Mouse (Mus musculus) megakaryocyte, embryonic 14.5 days (primary cell): Measurements from ENCODE around the gene Clptm1. TPM values are rescaled to one million over a fixed set of nuclear protein-coding genes. Genes with fewer than 3 reads are reported as not detected.
"Not testable (repeated sequence)": the region's sequence is repeated elsewhere in the genome, so short reads cannot be mapped to it uniquely, and the experiment has no call there.

Experiments used
- H3K27me3 ChIP-seq: replicated peaks from 2 replicates; pipeline ENCODE3; 2012; ENCODE audit warnings: inconsistent platforms
- H3K36me3 ChIP-seq: replicated peaks from 2 replicates; pipeline ENCODE3; 2012; ENCODE audit warnings: low read length, inconsistent platforms, mixed read lengths
- H3K4me1 ChIP-seq: 2 replicates; pipeline ENCODE4 v1.6.1; 2012; ENCODE audit warnings: inconsistent platforms
- H3K4me3 ChIP-seq: replicated peaks from 2 replicates; pipeline ENCODE3; 2012; ENCODE audit warnings: moderate library complexity, mild to moderate bottlenecking, inconsistent platforms
- H3K9me3 ChIP-seq: 2 replicates; pipeline ENCODE4 v1.6.1; 2012; ENCODE audit warnings: inconsistent platforms
- FLI1 ChIP-seq: IDR thresholded peaks from 2 replicates; pipeline ENCODE4 v1.6.1; 2012; ENCODE audit warnings: low read length, inconsistent platforms, mixed read lengths
- GATA1 ChIP-seq: IDR thresholded peaks from 3 replicates; pipeline ENCODE4 v1.6.1; 2012; ENCODE audit warnings: mixed read lengths, low read length, inconsistent platforms, borderline replicate concordance
- polyA plus RNA-seq: library from polyadenylated mRNA; stranded (reverse); fragments of >175 nt; gene quantifications from 2 replicates; pipeline ENCODE4 v1.2.3, GENCODE M21; 2012; ENCODE audit warnings: low replicate concordance; ENCODE audit not compliant: insufficient read depth

Clptm1 gene
- polyA plus RNA-seq, 1 experiment = 153 TPM

GRCm38 (mm10) chr7:19619004-19619801 is 45.6 kb downstream of the Clptm1 start:
- peaks cover 54% of the 10 kb centered on the region for H3K36me3 ChIP-seq
- H3K4me3 ChIP-seq = peak overlapping the region; percentile 38
- no peaks in the 10 kb centered on the region for H3K9me3 ChIP-seq
- H3K4me1 ChIP-seq = peaks cover 26% of the 10 kb centered on the region
- TF ChIP-seq GATA1 (no peak), FLI1 (no peak)
- H3K27me3 ChIP-seq = peaks cover 3% of the 10 kb centered on the region

- Histone ChIP-seq H3K9me3 (no peaks in the 10 kb centered on the region), H3K27me3 (peaks cover 1% of the 10 kb centered on the region), H3K4me3 (no peak overlapping the region), H3K4me1 (peaks cover 10% of the 10 kb centered on the region), H3K36me3 (peaks cover 78% of the 10 kb centered on the region)
- no peak for TF ChIP-seq FLI1
- no peak for TF ChIP-seq GATA1
Observed at GRCm38 (mm10) chr7:19615036-19615577, 49.7 kb downstream of the Clptm1 start.

GRCm38 (mm10) chr7:19610969-19611368 is 53.9 kb downstream of the Clptm1 start:
- no peaks in the 10 kb centered on the region for H3K27me3 ChIP-seq
- H3K36me3 ChIP-seq = peaks cover 73% of the 10 kb centered on the region
- no peak for TF ChIP-seq FLI1
- no peak for TF ChIP-seq GATA1

GRCm38 (mm10) chr7:19609641-19610332 is 55.0 kb downstream of the Clptm1 start:
- no peaks in the 10 kb centered on the region for H3K27me3 ChIP-seq
- H3K4me1 ChIP-seq = no peaks in the 10 kb centered on the region
- H3K9me3 ChIP-seq = no peaks in the 10 kb centered on the region
- TF ChIP-seq FLI1 = no peak
- TF ChIP-seq GATA1 = no peak
- peaks cover 61% of the 10 kb centered on the region for H3K36me3 ChIP-seq
- H3K4me3 ChIP-seq = no peak overlapping the region

More at GRCm38 (mm10) chr7:19610969-19611368, 53.9 kb downstream of the Clptm1 start:
- Histone ChIP-seq H3K4me3 (no peak overlapping the region), H3K4me1 (peaks cover 4% of the 10 kb centered on the region; the same call in 1 of the 2 replicates), H3K9me3 (no peaks in the 10 kb centered on the region)

DNA sequence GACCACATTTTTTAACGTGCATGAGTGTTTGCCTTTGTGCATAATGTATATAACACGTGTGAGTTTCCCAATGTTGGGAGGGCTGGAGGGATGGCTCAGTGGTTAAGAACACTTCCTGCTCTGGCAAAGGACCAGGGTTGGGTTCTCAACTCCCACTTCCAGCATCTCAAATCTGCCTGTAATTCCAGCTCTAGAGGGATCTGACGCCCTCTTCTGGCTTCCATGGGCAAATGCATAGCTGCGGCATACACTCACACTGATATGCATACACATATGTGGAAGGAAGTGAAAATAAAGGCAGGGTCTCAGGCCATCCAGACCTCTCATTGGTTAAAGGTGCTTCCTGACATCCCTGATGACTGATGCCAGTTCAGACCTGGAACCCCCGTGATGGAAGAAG is 57.5 kb downstream of the Clptm1 start:
- Histone ChIP-seq H3K4me3 (no peak overlapping the region), H3K36me3 (peaks cover 50% of the 10 kb centered on the region), H3K4me1 (peaks cover 17% of the 10 kb centered on the region), H3K9me3 (no peaks in the 10 kb centered on the region), H3K27me3 (no peaks in the 10 kb centered on the region)
- TF ChIP-seq GATA1 = no peak
- no peak for TF ChIP-seq FLI1

DNA sequence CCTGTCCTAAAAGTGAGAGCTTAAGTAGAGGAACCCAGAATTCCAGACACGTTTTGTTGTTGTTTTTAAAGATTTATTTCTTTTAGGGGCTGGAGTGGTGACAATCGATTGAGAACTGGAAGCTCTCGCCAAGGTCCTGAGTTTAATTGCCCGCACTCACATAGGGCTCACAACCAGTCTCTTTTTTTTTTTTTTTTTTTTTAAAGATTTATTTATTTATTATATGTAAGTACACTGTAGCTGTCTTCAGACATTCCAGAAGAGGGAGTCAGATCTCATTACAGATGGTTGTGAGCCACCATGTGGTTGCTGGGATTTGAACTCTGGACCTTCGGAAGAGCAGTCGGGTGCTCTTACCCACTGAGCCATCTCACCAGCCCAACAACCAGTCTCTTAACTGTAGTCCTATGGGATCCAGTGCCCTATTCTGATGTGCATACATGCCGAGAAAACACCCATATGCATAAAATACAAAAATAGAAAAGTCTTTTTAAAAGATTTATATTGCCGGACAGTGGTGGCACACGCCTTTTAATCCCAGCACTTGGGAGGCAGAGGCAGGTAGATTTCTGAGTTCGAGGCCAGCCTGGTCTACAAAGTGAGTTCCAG is 60.1 kb downstream of the Clptm1 start:
- peaks cover 43% of the 10 kb centered on the region for H3K4me1 ChIP-seq
- not testable (repeated sequence) for H3K27me3 ChIP-seq, H3K9me3 ChIP-seq
- H3K4me3 ChIP-seq = peak overlapping the region; percentile 97
- peaks cover 51% of the 10 kb centered on the region for H3K36me3 ChIP-seq

GRCm38 (mm10) chr7:19603849-19604605 is 60.8 kb downstream of the Clptm1 start, which contains the start of gene Clasrp:
Gene Clasrp, minus strand, starts transcription at chr7:19604486.
- peak; percentile 91 for TF ChIP-seq FLI1
- no peak for TF ChIP-seq GATA1
- Histone ChIP-seq H3K36me3 (peaks cover 54% of the 10 kb centered on the region), H3K27me3 (no peaks in the 10 kb centered on the region), H3K4me3 (peak within 1 kb of the TSS; percentile 97), H3K4me1 (peaks cover 49% of the 10 kb centered on the region), H3K9me3 (no peaks in the 10 kb centered on the region)

DNA sequence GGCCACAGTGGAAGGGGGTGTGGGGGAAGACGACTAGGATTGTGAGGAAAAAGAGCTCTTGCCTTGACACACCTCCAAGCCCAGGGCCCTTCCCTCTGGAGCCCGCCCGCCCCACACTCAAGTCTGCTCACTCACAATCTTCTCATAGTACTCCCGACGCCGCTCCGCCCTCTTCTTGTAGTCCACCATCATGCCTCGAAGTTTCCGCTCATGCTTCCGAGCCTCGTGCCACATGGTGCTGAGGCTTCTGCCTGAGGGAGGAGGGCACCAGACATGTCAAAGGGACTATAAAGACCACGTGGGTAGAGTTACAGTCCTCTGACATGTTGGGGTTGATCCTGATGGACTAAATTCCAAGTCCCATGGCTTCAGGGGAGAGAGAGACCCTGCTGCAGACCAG is 61.8 kb downstream of the Clptm1 start:
- H3K9me3 ChIP-seq = no peaks in the 10 kb centered on the region
- peaks cover 64% of the 10 kb centered on the region for H3K36me3 ChIP-seq
- no peaks in the 10 kb centered on the region for H3K27me3 ChIP-seq
- peak overlapping the region; percentile 97 for H3K4me3 ChIP-seq
- TF ChIP-seq GATA1 (no peak), FLI1 (no peak)
- H3K4me1 ChIP-seq = peaks cover 59% of the 10 kb centered on the region

DNA sequence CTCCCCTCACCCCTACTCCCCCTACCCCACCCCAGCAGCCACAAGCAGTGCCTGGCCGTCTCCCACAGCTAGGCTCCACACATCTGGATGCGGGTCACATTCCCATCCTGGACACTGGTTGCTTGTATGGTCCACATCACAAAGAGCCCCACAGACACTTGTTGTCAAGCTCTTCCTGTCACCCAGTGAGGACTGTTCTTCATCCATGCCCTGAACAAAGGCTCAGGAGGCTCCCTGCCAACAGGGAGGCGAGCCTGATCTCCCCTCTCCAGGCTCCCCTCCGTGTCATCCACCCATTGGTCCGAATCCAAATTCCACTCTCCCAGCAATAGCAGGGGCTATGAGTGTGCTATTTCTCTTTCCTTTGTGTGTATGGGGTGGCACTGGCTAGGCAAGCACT is 64.3 kb downstream of the Clptm1 start:
- Histone ChIP-seq H3K4me1 (peaks cover 72% of the 10 kb centered on the region), H3K36me3 (peaks cover 70% of the 10 kb centered on the region)

More for the DNA sequence above, 64.3 kb downstream of the Clptm1 start:
- Histone ChIP-seq H3K4me3 (peak overlapping the region; percentile 69), H3K27me3 (no peaks in the 10 kb centered on the region), H3K9me3 (no peaks in the 10 kb centered on the region)
- no peak for TF ChIP-seq GATA1
- TF ChIP-seq FLI1 = no peak
